In the genomic region with DNA sequence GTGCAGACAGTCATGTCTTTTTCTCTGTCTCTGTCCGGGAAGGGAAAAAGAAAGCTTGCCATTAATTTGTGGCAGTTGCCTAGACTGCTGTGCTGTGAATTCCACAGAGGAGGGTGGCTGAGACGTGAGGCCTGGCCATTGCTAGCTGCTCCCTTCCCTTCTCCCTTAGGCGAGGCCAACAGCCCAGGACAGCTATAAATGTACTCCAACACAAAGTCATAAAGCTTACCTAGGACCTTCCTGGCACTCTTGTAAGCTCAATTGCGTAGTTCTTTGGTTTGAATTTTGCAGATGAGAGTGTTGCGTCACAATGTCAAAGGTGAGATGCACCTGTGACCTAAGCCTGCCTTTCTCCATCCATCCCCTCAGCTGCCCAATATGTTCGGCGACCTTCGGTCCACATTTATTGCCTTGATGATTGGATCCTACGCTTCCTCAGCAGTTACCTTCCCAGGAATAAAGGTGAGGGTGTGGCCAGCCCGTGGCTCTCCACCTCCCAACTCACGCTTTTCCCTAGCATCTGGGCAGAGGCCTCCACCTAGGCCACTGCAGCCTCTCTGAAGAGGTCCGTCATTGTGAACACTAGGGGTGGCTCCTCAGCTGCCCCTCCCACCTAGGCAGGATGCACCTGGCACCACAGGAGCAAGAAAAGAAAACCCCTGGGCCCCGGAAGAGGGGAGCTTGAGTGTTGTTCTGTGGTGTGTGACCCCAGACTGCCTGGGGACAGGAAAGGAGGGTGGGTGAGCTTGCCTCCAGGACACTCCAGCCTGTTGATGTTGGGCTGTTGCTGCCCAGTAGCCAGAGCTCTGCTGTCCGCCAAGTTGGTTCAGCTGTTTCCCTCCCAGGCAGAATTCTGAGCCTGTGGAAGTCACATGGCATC, we compare ENCODE assay signal across 11 mouse cellular contexts. TPM values are rescaled to one million over a fixed set of nuclear protein-coding genes. Genes with fewer than 3 reads are reported as not detected.
DNase-seq lines count a peak whose midpoint lies in the region; ATAC-seq and TF ChIP-seq lines count a peak whose summit lies in the region.
"Had no signal": no experiment of that assay in that cellular context is flagged by ENCODE, and none has a peak within 500 bp of the region (broad histone marks: within the 10 kb centered on the region; RNA-seq: fewer than 3 reads in every experiment).

No protein-coding gene starts in this region.

- H3K27me3 ChIP-seq in intestine, postnatal 0 days (replicated peaks; ENCODE audit: control insufficient read depth, insufficient read depth, low read length), result no peaks in the 10 kb centered on the region
- H3K27me3 ChIP-seq in midbrain, embryonic 11.5 days (ENCODE audit: control insufficient read depth, insufficient read depth, low read length), result no peaks in the 10 kb centered on the region
- H3K27me3 ChIP-seq: embryonic facial prominence, embryonic 13.5 days; Patski had no signal

- WGBS in intestine, postnatal 0 days, result 36% methylated on average over 14 of the region's 14 CpGs
- 82% methylated on average over 14 of the region's 14 CpGs for WGBS in midbrain, embryonic 11.5 days

- peaks cover 14% of the 10 kb centered on the region; the same call in 1 of the 2 replicates for H3K36me3 ChIP-seq in ES-E14 (ENCODE audit: control insufficient read depth, insufficient read depth, low read length, poor library complexity, severe bottlenecking)
- H3K36me3 ChIP-seq in intestine, postnatal 0 days (ENCODE audit: control insufficient read depth, insufficient read depth), result peaks cover 20% of the 10 kb centered on the region; the same call in 1 of the 2 replicates
- no peaks in the 10 kb centered on the region for H3K36me3 ChIP-seq in midbrain, embryonic 11.5 days (ENCODE audit: control insufficient read depth, insufficient read depth, low read length)
- H3K36me3 ChIP-seq: embryonic facial prominence, embryonic 13.5 days had no signal

- ATAC-seq in intestine, postnatal 0 days, result peak; percentile 84
- no peak for ATAC-seq in midbrain, embryonic 11.5 days (ENCODE audit: low FRiP score)
- ATAC-seq: lung, postnatal 0 days; Patski had no signal

- intact Hi-C loops in left cerebral cortex, adult 2 months (cut with DNase I), result no loop called here

- H3K4me1 ChIP-seq in ES-E14 (ENCODE audit: control insufficient read depth in 2 of 2, insufficient read depth in 2 of 2, low read length in 2 of 2, poor library complexity in 1 of 2), result peaks cover 0 to 4% of the 10 kb centered on the region in 2 experiments; a peak in 1 of 4 replicates
- peaks cover 14% of the 10 kb centered on the region; the same call in 1 of the 2 replicates for H3K4me1 ChIP-seq in intestine, postnatal 0 days (replicated peaks; ENCODE audit: control insufficient read depth, insufficient read depth, low read length)
- no peaks in the 10 kb centered on the region for H3K4me1 ChIP-seq in midbrain, embryonic 11.5 days (ENCODE audit: control insufficient read depth, insufficient read depth, low read length)

- in situ Hi-C loops in ES-E14 (cut with MboI; ENCODE audit: low sequenced_read_pairs in 2 of 2, unreplicated experiment in 2 of 2), result no loop called here

- H3K4me3 ChIP-seq in left cerebral cortex, adult 2 months, result no peak overlapping the region
- no peak overlapping the region for H3K4me3 ChIP-seq in ES-E14 (ENCODE audit: insufficient read depth in 1 of 2, low read depth in 1 of 2, low read length in 2 of 2, poor library complexity in 1 of 2, severe bottlenecking in 1 of 2)
- H3K4me3 ChIP-seq in intestine, postnatal 0 days (ENCODE audit: low read depth, low read length), result no peak overlapping the region
- H3K4me3 ChIP-seq in midbrain, embryonic 11.5 days (ENCODE audit: low read depth, low read length), result no peak overlapping the region
- H3K4me3 ChIP-seq: embryonic facial prominence, embryonic 13.5 days had no signal

- H3K9me3 ChIP-seq in ES-E14 (ENCODE audit: control insufficient read depth, insufficient read depth, low read depth, low read length), result no peaks in the 10 kb centered on the region
- H3K9me3 ChIP-seq in intestine, postnatal 0 days (ENCODE audit: control insufficient read depth), result no peaks in the 10 kb centered on the region
- H3K9me3 ChIP-seq in midbrain, embryonic 11.5 days (ENCODE audit: control insufficient read depth, low read length), result no peaks in the 10 kb centered on the region
- H3K9me3 ChIP-seq: embryonic facial prominence, embryonic 13.5 days had no signal

- DNase-seq in left cerebral cortex, adult 2 months (ENCODE audit: extremely low spot score in 1 of 2, low spot score in 2 of 2), result no peak
- DNase-seq in left cerebral cortex, adult 11 months (ENCODE audit: low spot score), result no peak
- no peak for DNase-seq in ES-E14 (ENCODE audit: low read depth, low spot score)
- peak; percentile 93 for DNase-seq in thymus, postnatal 0 days (ENCODE audit: low spot score)
- DNase-seq in midbrain, embryonic 11.5 days (ENCODE audit: low spot score, missing footprints), result no peak
- DNase-seq in urinary bladder, postnatal 36 days (ENCODE audit: low spot score in 2 of 2), result no peak
- no peak for DNase-seq in adrenal gland, adult (ENCODE audit: inconsistent age in 2 of 2, low spot score in 1 of 2)

- peak overlapping the region; percentile 55 for H3K27ac ChIP-seq in left cerebral cortex, adult 2 months
- H3K27ac ChIP-seq in ES-E14 (ENCODE audit: insufficient read depth, low read depth, low read length, poor library complexity, severe bottlenecking), result no peak overlapping the region
- H3K27ac ChIP-seq in intestine, postnatal 0 days (ENCODE audit: low read depth, low read length), result peak overlapping the region; percentile 90
- no peak overlapping the region for H3K27ac ChIP-seq in midbrain, embryonic 11.5 days (ENCODE audit: low read depth, low read length)
- H3K27ac ChIP-seq: embryonic facial prominence, embryonic 13.5 days had no signal

- no peak overlapping the region for H3K4me2 ChIP-seq in intestine, postnatal 0 days (replicated peaks; ENCODE audit: low read depth)
- H3K4me2 ChIP-seq in midbrain, embryonic 11.5 days, result no peak overlapping the region
- H3K4me2 ChIP-seq: embryonic facial prominence, embryonic 13.5 days had no signal

- H3K9ac ChIP-seq in ES-E14 (ENCODE audit: insufficient read depth, low read depth, low read length, poor library complexity, severe bottlenecking), result 0 out of 2 replicates have a peak overlapping the region, but pooled peaks have one; percentile 12
- no peak overlapping the region for H3K9ac ChIP-seq in intestine, postnatal 0 days (ENCODE audit: low read depth, low read length)
- H3K9ac ChIP-seq in midbrain, embryonic 11.5 days (ENCODE audit: low read length), result no peak overlapping the region
- H3K9ac ChIP-seq: embryonic facial prominence, embryonic 13.5 days had no signal

- no peak for TF ChIP-seq CTCF in left cerebral cortex, adult 2 months (IDR thresholded peaks at IDR 0.05)
- TF ChIP-seq CTCF in intestine, postnatal 0 days (IDR thresholded peaks at IDR 0.05; ENCODE audit: low read depth), result 0 out of 2 replicates have a peak, but pooled peaks have one; percentile 10

TF ChIP-seq in ES-E14, 5 proteins besides CTCF, POLR2A, EP300 and RAD21:
- no peak for TF ChIP-seq HCFC1 (IDR thresholded peaks at IDR 0.05; ENCODE audit: borderline replicate concordance, insufficient read depth, low read length)

RNA-seq across cellular contexts. Expression of gene Pitpna, which starts 27.1 kb away (rescaled TPM):
- 100 to 1,000 TPM; 329 to 332 TPM for total RNA-seq in left cerebral cortex, adult 2 months (2021)
- 31.3 and 40.3 TPM in 2 replicates for total RNA-seq in ES-E14 (2012; rRNA removed)
- polyA plus RNA-seq in intestine, postnatal 0 days (2015; fragmentation: Nextera tagmentation; extraction: Ambion mirVana), result 160 and 161 TPM in 2 replicates
- 103 and 112 TPM in 2 replicates for polyA plus RNA-seq in thymus, postnatal 0 days (2015; fragmentation: Nextera tagmentation; extraction: Ambion mirVana)
- polyA plus RNA-seq in midbrain, embryonic 11.5 days (2014; fragmentation: Nextera tagmentation; extraction: Ambion mirVana), result 87.9 and 90.7 TPM in 2 replicates

RNA-seq across cellular contexts. Expression of gene Slc43a2, which starts 29.3 kb away (rescaled TPM):
- 10 to 100 TPM; 56.7 to 57.0 TPM for total RNA-seq in left cerebral cortex, adult 2 months (2021)
- total RNA-seq in ES-E14 (2012; rRNA removed), result 24.8 and 32.5 TPM in 2 replicates
- 46.4 and 59.5 TPM in 2 replicates for polyA plus RNA-seq in intestine, postnatal 0 days (2015; fragmentation: Nextera tagmentation; extraction: Ambion mirVana)
- 33.2 and 33.6 TPM in 2 replicates for polyA plus RNA-seq in thymus, postnatal 0 days (2015; fragmentation: Nextera tagmentation; extraction: Ambion mirVana)
- 3.3 and 3.7 TPM in 2 replicates for polyA plus RNA-seq in midbrain, embryonic 11.5 days (2014; fragmentation: Nextera tagmentation; extraction: Ambion mirVana)

RNA-seq across cellular contexts. Expression of gene Scarf1, which starts 47.4 kb away (rescaled TPM):
- total RNA-seq in left cerebral cortex, adult 2 months (2021), result 1 to 10 TPM; 1.3 to 1.6 TPM
- 3.1 and 4.3 TPM in 2 replicates for total RNA-seq in ES-E14 (2012; rRNA removed)
- polyA plus RNA-seq in intestine, postnatal 0 days (2015; fragmentation: Nextera tagmentation; extraction: Ambion mirVana), result 2.8 and 3.2 TPM in 2 replicates
- polyA plus RNA-seq in thymus, postnatal 0 days (2015; fragmentation: Nextera tagmentation; extraction: Ambion mirVana), result 2.4 and 2.7 TPM in 2 replicates
- 2.9 and 3.4 TPM in 2 replicates for polyA plus RNA-seq in midbrain, embryonic 11.5 days (2014; fragmentation: Nextera tagmentation; extraction: Ambion mirVana)

RNA-seq across cellular contexts. Expression of gene Rilp, which starts 50.9 kb away (rescaled TPM):
- total RNA-seq in left cerebral cortex, adult 2 months (2021), result 1 to 10 TPM in 1 of 2 experiments, under 1 TPM in 1; 0.91 to 1.4 TPM
- total RNA-seq in ES-E14 (2012; rRNA removed), result 0.79 and 0.89 TPM in 2 replicates
- 6.8 and 6.9 TPM in 2 replicates for polyA plus RNA-seq in intestine, postnatal 0 days (2015; fragmentation: Nextera tagmentation; extraction: Ambion mirVana)
- 0.90 and 1.1 TPM in 2 replicates for polyA plus RNA-seq in thymus, postnatal 0 days (2015; fragmentation: Nextera tagmentation; extraction: Ambion mirVana)
- 0.53 and 0.72 TPM in 2 replicates for polyA plus RNA-seq in midbrain, embryonic 11.5 days (2014; fragmentation: Nextera tagmentation; extraction: Ambion mirVana)
- polyA plus RNA-seq: embryonic facial prominence, embryonic 13.5 days had no signal

Comparison
In these comparisons a context has a peak if more than half of its experiments do, and no peak if none do; other contexts are left out.
1. H3K27ac ChIP-seq: peak in left cerebral cortex, adult 2 months (single experiment) and intestine, postnatal 0 days (single experiment); none in ES-E14 (single experiment) and midbrain, embryonic 11.5 days (single experiment).